Mouse (Mus musculus) layer of hippocampus, postnatal 10 days (tissue): Measurements from ENCODE around the gene Pnpla8. TPM values are rescaled to one million over a fixed set of nuclear protein-coding genes. Genes with fewer than 3 reads are reported as not detected.

ENCODE experiments used
- DNase-seq, 2 experiments: peaks; one replicate each; pipeline ENCODE4 v3.0.0; 2021; ENCODE audit warnings: low spot score in 2 of 2
- microRNA-seq, 2 experiments: library from miRNA; unstranded; fragments of <30 nt; microRNA quantifications; one replicate each; pipeline ENCODE4 v1.2.0; 2021
- total RNA-seq, 2 experiments: library from RNA; stranded (reverse); gene quantifications; 2 replicates each; pipeline ENCODE4 v1.2.3; 2021

The Pnpla8 gene
- total RNA-seq, 2 experiments from 2014 or later: 104 to 106 TPM

DNA sequence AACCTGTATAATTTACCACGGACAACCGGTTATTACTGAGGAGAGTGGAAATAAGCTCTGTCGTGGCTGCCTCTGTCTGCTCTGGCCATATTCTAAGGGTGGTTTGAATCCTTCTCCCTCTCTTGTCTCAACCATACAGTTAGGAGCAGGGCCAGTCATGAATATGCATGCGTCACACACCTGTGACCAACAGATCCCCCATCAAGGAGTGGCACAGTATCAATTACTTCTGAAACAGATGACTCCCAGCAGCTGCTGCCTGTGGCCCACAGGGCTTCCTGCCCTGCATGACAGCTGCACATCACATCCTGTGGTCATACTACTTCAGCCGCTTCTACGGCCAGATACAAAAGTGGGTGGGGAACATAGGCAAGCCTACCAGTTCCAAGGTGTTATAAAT is 122.9 kb downstream of the Pnpla8 start:
- no peak for DNase-seq

DNA sequence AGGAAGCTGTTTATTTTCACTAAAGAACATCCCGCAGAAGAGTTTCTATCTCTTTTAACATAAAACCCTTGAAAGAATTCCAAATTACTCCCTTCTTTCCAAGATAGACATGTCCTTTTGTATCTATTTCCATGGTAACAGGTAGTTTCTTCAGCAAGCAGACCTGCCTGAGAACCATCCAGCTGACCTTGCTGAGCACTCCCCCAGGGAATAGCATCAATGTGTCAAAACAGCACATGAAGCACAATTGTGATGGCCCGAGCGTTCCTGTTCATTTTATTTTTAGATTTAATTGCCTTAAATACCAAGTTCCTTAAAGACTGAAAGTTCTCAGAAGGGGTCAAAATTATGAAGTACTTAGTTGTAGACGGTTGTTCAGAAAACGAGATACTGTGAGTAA is 124.1 kb downstream of the Pnpla8 start:
- DNase-seq: no peak

DNA sequence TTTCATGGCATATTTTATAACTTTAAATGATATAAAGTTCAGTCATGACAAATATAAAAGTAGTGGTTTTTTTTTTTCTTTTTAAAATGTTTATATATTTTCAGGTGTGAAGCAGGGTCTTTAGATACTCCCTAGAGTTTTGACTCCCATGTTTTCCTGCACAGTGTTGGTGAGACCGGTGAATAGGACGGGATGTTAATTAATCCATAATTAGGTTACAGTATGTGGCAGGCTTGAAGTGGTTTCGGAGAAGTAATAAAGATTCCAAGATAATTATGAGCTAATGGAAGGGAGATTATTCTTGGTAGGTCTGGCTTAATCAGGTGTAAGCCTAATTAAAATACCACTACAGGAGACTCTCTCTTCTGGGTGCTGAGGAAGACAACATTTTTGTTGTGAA is 125.0 kb downstream of the Pnpla8 start:
- DNase-seq: no peak

DNA sequence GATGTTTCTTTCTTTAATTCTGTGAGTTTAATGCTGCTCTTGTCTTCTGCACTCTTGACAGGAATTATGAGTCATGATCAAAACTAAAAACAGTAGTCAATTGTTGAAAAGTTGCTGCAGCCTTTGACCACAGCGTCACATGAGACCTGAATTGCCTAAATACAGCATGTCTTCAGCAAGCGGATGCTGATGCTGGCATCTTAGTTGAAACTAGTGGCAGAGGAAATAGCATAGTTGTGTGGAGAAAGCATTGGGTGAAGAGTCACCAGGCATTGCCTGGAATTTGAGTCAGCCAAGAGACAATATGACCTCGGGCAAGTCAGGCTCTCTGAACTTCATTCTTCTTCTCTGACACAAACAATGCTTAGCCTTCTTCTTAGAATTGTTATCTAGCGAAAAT is 133.9 kb downstream of the Pnpla8 start:
- DNase-seq: no peak

DNA sequence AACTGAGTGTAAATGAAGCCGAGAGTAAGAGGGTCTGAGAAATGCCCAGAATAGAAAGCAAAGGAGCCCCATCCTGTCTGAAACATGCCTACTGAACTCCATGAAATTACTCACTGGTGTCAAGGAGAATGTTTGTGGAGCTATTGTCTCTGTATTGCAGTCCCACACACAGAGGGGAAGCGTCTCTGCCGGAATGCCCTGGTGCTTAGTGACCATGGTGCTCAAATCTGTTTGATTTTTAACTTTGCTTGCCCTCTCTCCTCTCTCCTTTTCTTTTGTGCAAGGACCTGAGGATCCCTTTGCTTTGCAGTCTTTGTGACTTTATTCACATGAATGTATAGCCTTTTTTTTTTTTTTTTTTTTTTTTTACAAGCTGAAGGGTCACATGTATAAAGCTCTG is 136.3 kb downstream of the Pnpla8 start:
- no peak for DNase-seq

DNA sequence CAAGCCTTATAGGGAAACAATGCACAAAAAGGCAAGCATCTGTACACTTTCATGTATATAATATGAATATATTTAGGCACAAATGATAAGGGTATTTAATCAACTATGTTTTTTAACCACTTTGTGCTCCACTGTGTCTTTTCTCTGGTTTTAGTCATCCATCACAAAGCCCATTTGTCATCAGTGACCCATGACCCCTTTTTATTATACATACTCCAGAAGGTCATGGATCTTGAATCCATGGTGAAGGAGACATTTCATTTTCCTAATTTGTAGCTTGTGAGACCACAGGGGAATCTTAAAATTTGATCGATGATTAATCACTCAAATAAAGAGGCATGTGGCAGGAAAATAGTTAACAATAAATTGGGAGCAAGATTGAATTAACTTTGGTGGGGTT is 136.7 kb downstream of the Pnpla8 start:
- DNase-seq: no peak

DNA sequence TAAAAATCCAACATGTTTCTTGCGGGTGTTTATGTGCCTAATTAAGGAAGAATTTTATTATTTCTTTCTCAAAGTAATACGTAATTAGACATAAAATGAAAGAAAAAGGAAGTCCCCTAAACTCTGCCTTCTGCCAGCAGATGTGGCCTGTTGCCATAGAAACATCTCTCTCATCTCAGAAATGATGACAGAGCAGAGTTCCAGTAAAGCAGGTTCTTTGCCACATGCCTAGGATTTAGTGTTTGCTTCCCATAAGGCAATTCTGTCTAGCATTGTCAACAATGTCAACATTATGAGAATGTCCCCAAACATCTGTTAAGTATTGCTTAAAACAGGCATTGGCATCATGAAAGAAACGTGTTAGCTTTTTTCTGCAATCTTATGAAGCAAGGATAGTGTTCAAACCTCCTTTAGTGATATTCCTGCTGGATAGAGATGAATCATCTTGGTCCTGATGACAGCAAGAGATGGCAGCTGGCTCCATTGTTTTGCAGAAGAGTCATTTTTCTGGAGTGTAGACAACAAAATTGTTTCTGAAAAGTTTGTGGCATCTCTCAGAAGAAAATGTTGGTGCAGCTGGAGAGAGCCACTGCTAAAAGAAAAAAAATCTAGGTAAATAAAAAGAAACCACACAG is 150.0 kb downstream of the Pnpla8 start:
- no peak for DNase-seq

Small RNA genes lying within 50 kb of the gene (microRNA-seq; reads per million reads assigned to microRNA genes)
- gene Mir5627: 0 reads per million in 2 experiments

Other genes starting within 250 kb of the Pnpla8 start
- gene Dnajb9, start 11.0 kb upstream of the Pnpla8 start, total RNA-seq: 10 to 100 TPM; 25.4 to 28.9 TPM
- 100 to 1,000 TPM; 447 to 457 TPM for gene Nrcam, start 107.5 kb downstream of the Pnpla8 start, total RNA-seq